Mouse (Mus musculus): ENCODE results near the gene Spata16. TPM values are rescaled to one million over a fixed set of nuclear protein-coding genes. Genes with fewer than 3 reads are reported as not detected.

The Spata16 gene
- total RNA-seq (2023) = not detected

GRCm38 (mm10) chr3:26637402-26637801 is at the start of gene Spata16:
Gene Spata16 (plus strand): TSS chr3:26637620.

